In the genomic region with DNA sequence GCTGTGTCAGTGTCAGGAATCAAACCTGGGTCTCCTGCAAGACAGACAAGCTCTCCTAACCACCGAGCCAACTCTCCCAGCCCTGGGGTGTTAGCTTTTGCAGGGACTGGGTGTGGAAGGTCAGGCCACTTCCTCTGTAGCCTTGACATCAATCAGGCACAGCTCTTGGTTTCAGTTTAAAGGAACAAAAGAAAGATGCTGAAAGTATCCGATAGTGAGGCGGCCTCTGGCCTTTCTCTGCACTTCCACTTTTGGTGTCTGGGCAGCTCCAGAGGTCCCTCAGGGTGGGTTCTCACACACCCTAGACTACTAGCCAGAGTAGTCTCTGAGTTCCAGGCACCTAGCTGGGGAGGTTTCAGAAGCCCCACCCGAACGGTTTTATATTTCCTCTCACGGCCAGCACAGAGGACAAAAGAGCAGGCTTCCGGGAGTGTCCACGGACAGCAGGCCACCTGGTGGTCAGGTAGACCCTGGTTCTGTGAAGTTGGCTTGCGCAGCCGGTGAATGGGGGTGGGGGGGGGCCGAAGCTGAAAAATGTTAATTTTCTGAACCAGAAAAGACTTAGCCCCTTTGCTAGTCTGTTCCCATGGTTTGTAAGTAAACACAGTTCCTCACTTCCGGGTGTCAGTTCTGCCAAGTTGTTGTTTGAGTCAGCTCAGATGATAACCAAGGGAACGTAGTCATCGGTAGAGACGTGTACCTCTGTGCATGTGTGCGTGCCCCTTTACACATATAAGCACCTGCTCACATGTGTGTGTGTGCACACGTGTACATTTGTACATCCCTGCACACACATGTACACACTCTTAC, we compare ENCODE assay signal across 7 mouse cellular contexts. TPM values are rescaled to one million over a fixed set of nuclear protein-coding genes. Genes with fewer than 3 reads are reported as not detected.
A peak's percentile ranks its signal among the peaks of the same experiment; 100 is the strongest.
DNase-seq lines count a peak whose midpoint lies in the region; TF ChIP-seq lines count a peak whose summit lies in the region.

No protein-coding gene starts in this region.

- H3K4me1 ChIP-seq in CH12.LX (ENCODE audit: control insufficient read depth in 1 of 2, insufficient read depth in 2 of 2): peaks cover 28 to 76% of the 10 kb centered on the region in 2 experiments
- peaks cover 24% of the 10 kb centered on the region for H3K4me1 ChIP-seq in lung, adult 2 months (ENCODE audit: control insufficient read depth, insufficient read depth, low read length)

- dilution Hi-C loops in CH12.LX (cut with MboI; ENCODE audit: extremely low pct_ligation_motif_present, extremely low pct_unique_long_range_greater_than_20kb, low sequenced_read_pairs): no loop called here

- no peaks in the 10 kb centered on the region for H3K27me3 ChIP-seq in CH12.LX (replicated peaks)

- 0 out of 2 replicates have a peak overlapping the region, but pooled peaks have one; percentile 22 for H3K27ac ChIP-seq in CH12.LX (ENCODE audit: insufficient read depth, low read depth)

- TF ChIP-seq CTCF in CH12.LX (conservative IDR thresholded peaks at IDR 0.05 in 1 of 2, IDR thresholded peaks at IDR 0.05 in 1 of 2; ENCODE audit: low read depth in 2 of 2, low read length in 2 of 2): peak in 1 of 2 experiments; percentile 35; a peak in 2 of 4 replicates
- 0 out of 2 replicates have a peak, but pooled peaks have one; percentile 3 for TF ChIP-seq CTCF in lung, adult 2 months (IDR thresholded peaks at IDR 0.05; ENCODE audit: insufficient read depth, low read length)

- DNase-seq in CH12.LX (ENCODE audit: extremely low read depth): peak; percentile 54
- peak; percentile 68 for DNase-seq in adrenal gland, adult 2 months
- DNase-seq in heart, postnatal 36 days: peak; percentile 30 to 47
- DNase-seq in lung, adult 2 months: no peak
- DNase-seq in ovary, postnatal 36 days (ENCODE audit: low spot score): no peak
- no peak for DNase-seq in embryo, embryonic 10.5 days (ENCODE audit: low spot score)
- DNase-seq in retina, embryonic 14.5 days (ENCODE audit: low spot score): no peak

- in situ Hi-C loops in CH12.LX (cut with MboI; ENCODE audit: low pct_ligation_motif_present, low pct_unique_long_range_greater_than_20kb, low sequenced_read_pairs): no loop called here

- peak overlapping the region in 1 of 3 experiments; percentile 42 for H3K4me3 ChIP-seq in CH12.LX (replicated peaks in 1 of 3; ENCODE audit: low read depth in 2 of 3, low read length in 2 of 3, poor library complexity in 1 of 3)
- H3K4me3 ChIP-seq in lung, adult 2 months (replicated peaks; ENCODE audit: extremely low read depth, low read depth, low read length): no peak overlapping the region

- WGBS in lung, adult 2 months: 20% methylated on average over 17 of the region's 17 CpGs

- peaks cover 6% of the 10 kb centered on the region for H3K9me3 ChIP-seq in CH12.LX (replicated peaks; ENCODE audit: low read length)

- H3K36me3 ChIP-seq in CH12.LX (replicated peaks in 1 of 2; ENCODE audit: control insufficient read depth in 1 of 2, insufficient read depth in 1 of 2, low read length in 1 of 2): peaks cover 6 to 46% of the 10 kb centered on the region in 2 experiments

- H3K79me2 ChIP-seq in CH12.LX (replicated peaks; ENCODE audit: control insufficient read depth, extremely low read depth, insufficient read depth, poor library complexity, severe bottlenecking): peaks cover 22% of the 10 kb centered on the region

- H3K4me2 ChIP-seq in CH12.LX (ENCODE audit: insufficient read depth, low read depth, poor library complexity, severe bottlenecking): peak overlapping the region; percentile 46

- intact Hi-C loops in heart, postnatal 36 days (cut with DNase I): no loop called here

- H3K9ac ChIP-seq in CH12.LX (ENCODE audit: insufficient read depth, low read depth): 0 out of 2 replicates have a peak overlapping the region, but pooled peaks have one; percentile 12

- TF ChIP-seq POLR2A in CH12.LX (IDR thresholded peaks at IDR 0.05; ENCODE audit: low read depth, low read length): no peak
- no peak for TF ChIP-seq POLR2A in lung, adult 2 months (IDR thresholded peaks at IDR 0.05; ENCODE audit: borderline replicate concordance, extremely low read depth, low read depth, low read length)

- no peak; the same call in 1 of the 2 replicates for TF ChIP-seq EP300 in CH12.LX (IDR thresholded peaks at IDR 0.05; ENCODE audit: low read length)

- TF ChIP-seq RAD21 in CH12.LX (IDR thresholded peaks at IDR 0.05; ENCODE audit: low read depth, low read length): no peak; the same call in 1 of the 2 replicates

TF ChIP-seq in CH12.LX, 34 proteins besides CTCF, POLR2A, EP300 and RAD21:
- no peak for TF ChIP-seq MYC (IDR thresholded peaks at IDR 0.05; ENCODE audit: low read depth, low read length)
- TF ChIP-seq HCFC1 (IDR thresholded peaks at IDR 0.05; ENCODE audit: low read depth, low read length): no peak
- TF ChIP-seq JUN (IDR thresholded peaks at IDR 0.05; ENCODE audit: insufficient read depth, low read depth, low read length): peak; percentile 47; the same call in 1 of the 2 replicates
- peak; percentile 21 for TF ChIP-seq SMC3 (IDR thresholded peaks at IDR 0.05; ENCODE audit: low read depth, low read length)
- peak; percentile 43; the same call in 1 of the 2 replicates for TF ChIP-seq ETS1 (conservative IDR thresholded peaks at IDR 0.05; ENCODE audit: low read depth, low read length)
- TF ChIP-seq MEF2A (IDR thresholded peaks at IDR 0.05; ENCODE audit: borderline replicate concordance, low read depth, low read length): peak; percentile 17; the same call in 1 of the 2 replicates
- no peak for TF ChIP-seq KAT2A (IDR thresholded peaks at IDR 0.05; ENCODE audit: insufficient replicate concordance, low read length)
- TF ChIP-seq BHLHE40 (IDR thresholded peaks at IDR 0.05; ENCODE audit: low read depth, low read length): peak; percentile 45; the same call in 1 of the 2 replicates
- TF ChIP-seq IRF4 (IDR thresholded peaks at IDR 0.05; ENCODE audit: low read depth, low read length): peak; percentile 79
- no peak for TF ChIP-seq MAZ (IDR thresholded peaks at IDR 0.05; ENCODE audit: low read depth, low read length)
- TF ChIP-seq CHD1 (IDR thresholded peaks at IDR 0.05; ENCODE audit: low read depth, low read length): no peak
- TF ChIP-seq JUND (conservative IDR thresholded peaks at IDR 0.05; ENCODE audit: low read depth, low read length): no peak; the same call in 1 of the 2 replicates
- TF ChIP-seq ZNF384 (IDR thresholded peaks at IDR 0.05; ENCODE audit: low read depth, low read length): no peak
- TF ChIP-seq PAX5 (IDR thresholded peaks at IDR 0.05; ENCODE audit: low read length): no peak
- TF ChIP-seq TBP (conservative IDR thresholded peaks at IDR 0.05; ENCODE audit: low read depth, low read length): no peak
- no peak for TF ChIP-seq USF1 (IDR thresholded peaks at IDR 0.05; ENCODE audit: low read depth, low read length)
- no peak for TF ChIP-seq ZMIZ1 (IDR thresholded peaks at IDR 0.05; ENCODE audit: low read depth, low read length)
- peak; percentile 20; the same call in 1 of the 2 replicates for TF ChIP-seq MAFK (IDR thresholded peaks at IDR 0.05; ENCODE audit: insufficient replicate concordance, low read length)
- TF ChIP-seq E2F4 (IDR thresholded peaks at IDR 0.05; ENCODE audit: insufficient replicate concordance, low read depth, low read length): no peak
- TF ChIP-seq GABPA (IDR thresholded peaks at IDR 0.05; ENCODE audit: insufficient replicate concordance, low read depth, low read length): no peak
- no peak for TF ChIP-seq USF2 (conservative IDR thresholded peaks at IDR 0.05; ENCODE audit: low read depth, low read length)
- TF ChIP-seq SIN3A (IDR thresholded peaks at IDR 0.05; ENCODE audit: low read length): peak; percentile 47; the same call in 1 of the 2 replicates
- TF ChIP-seq ELF1 (IDR thresholded peaks at IDR 0.05; ENCODE audit: low read depth, low read length): peak; percentile 88
- TF ChIP-seq POLR2AphosphoS2 (IDR thresholded peaks at IDR 0.05; ENCODE audit: low read depth, low read length): no peak
- TF ChIP-seq NELFE (IDR thresholded peaks at IDR 0.05; ENCODE audit: low read depth, low read length): no peak
- TF ChIP-seq MXI1 (IDR thresholded peaks at IDR 0.05; ENCODE audit: low read depth, low read length): no peak; the same call in 1 of the 2 replicates
- no peak for TF ChIP-seq NRF1 (IDR thresholded peaks at IDR 0.05; ENCODE audit: low read depth, low read length)
- TF ChIP-seq ZKSCAN1 (IDR thresholded peaks at IDR 0.05; ENCODE audit: borderline replicate concordance, low read depth, low read length): no peak
- TF ChIP-seq TCF12 (IDR thresholded peaks at IDR 0.05; ENCODE audit: low read depth, low read length): peak; percentile 48; the same call in 1 of the 2 replicates
- no peak for TF ChIP-seq CHD2 (IDR thresholded peaks at IDR 0.05; ENCODE audit: low read length)
- TF ChIP-seq MAX (IDR thresholded peaks at IDR 0.05; ENCODE audit: low read length): 0 out of 2 replicates have a peak, but pooled peaks have one; percentile 29
- no peak for TF ChIP-seq UBTF (IDR thresholded peaks at IDR 0.05; ENCODE audit: low read depth, low read length)
- TF ChIP-seq RCOR1 (conservative IDR thresholded peaks at IDR 0.05; ENCODE audit: low read depth, low read length): no peak
- no peak for TF ChIP-seq ZC3H11A (IDR thresholded peaks at IDR 0.05; ENCODE audit: low read depth, low read length)

RNA-seq across cellular contexts. Expression of a gene that starts 25.5 kb away (rescaled TPM):
- 12.0 and 16.5 TPM in 2 replicates for total RNA-seq in CH12.LX (2012; rRNA removed)
- total RNA-seq in CH12.LX (2014; rRNA removed): 4.3 and 5.2 TPM in 2 replicates
- polyA plus RNA-seq in CH12.LX (2012; ENCODE audit: insufficient read length, low read depth): 36.3 and 39.0 TPM in 2 replicates
- total RNA-seq in adrenal gland, adult 2 months (2021): 100 to 1,000 TPM in 1 of 2 experiments, 10 to 100 TPM in 1; 99.3 to 171 TPM
- polyA plus RNA-seq in adrenal gland, adult 2 months (2012; rRNA removed): 104 and 133 TPM in 2 replicates
- 10 to 100 TPM; 20.3 to 25.1 TPM for total RNA-seq in heart, postnatal 36 days (2021)
- 53.1 and 62.3 TPM in 2 replicates for polyA plus RNA-seq in lung, adult 2 months (2012; rRNA removed)

Comparison
In these comparisons a context has a peak if more than half of its experiments do, and no peak if none do; other contexts are left out.
1. DNase-seq: peak in CH12.LX (single experiment), adrenal gland, adult 2 months (single experiment) and heart, postnatal 36 days (2 of 2); none in lung, adult 2 months (single experiment), ovary, postnatal 36 days (single experiment), embryo, embryonic 10.5 days (single experiment) and retina, embryonic 14.5 days (single experiment).